Mouse (Mus musculus): ENCODE measurements at regions not wholly inside any gene's neighbourhood (a gene's known extent, or its start where the extent isn't known, plus 50 kb on each side); places are given as distances from the start of the nearest gene placed in this dataset.

DNA sequence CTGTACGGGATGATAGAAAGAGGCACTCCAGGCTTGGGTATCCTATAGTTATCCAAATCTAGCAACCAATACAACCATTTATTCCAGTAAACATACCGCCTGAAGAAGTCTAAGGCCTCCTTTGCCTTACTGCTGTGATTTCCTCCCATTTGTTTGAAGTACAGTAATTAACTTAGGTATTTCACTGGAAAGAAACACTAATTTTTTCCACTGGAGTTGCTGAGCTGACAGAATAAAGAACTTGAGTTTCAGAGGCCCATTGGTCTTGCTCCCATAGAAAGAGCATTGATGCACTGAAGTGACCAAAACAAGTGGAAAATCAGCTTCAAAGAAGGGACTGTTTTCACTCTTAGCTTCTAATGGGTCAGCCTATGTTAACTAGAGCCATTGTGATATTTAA is 1100.8 kb upstream of the Gm7489 start:
- no peak for DNase-seq

DNA sequence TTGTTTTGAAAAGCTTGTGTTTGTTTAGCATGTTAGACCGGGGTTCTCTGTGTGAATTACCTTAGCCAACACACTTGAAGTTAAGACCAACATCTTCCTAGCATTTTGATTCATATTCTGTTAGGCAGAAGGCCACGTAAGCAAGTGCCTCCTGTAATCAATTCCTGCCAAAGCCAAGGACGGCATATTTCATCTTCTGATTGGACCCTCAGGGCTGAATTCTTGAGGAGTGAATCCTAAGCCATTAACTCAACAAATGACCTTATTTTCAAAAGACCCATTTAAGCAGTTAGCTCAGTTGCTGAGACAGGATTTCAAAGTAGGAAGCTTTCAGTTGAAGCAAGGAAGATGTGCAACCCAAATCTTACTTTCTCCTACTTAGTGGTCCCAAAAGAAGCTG is 1099.5 kb upstream of the Gm7489 start:
- DNase-seq: no peak

DNA sequence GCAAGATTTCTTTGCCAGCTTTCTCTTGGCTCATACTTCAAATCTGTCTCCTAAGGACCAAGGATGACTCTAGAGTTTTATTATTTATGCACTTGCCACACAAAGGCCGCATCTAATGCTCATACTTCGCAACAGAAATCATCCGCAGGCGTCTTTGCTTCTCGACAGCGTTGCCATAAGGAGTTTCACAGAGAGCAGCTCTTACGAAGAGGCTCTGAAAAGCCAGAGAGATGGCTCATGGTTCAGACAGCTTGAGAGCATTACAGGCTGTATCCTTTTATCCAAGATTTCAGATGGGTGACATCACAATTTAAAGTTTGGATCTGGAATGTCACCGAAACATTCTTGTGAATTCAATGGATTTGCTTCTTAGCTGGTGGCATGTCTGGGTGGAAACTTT is 1098.7 kb upstream of the Gm7489 start:
- DNase-seq: no peak

DNA sequence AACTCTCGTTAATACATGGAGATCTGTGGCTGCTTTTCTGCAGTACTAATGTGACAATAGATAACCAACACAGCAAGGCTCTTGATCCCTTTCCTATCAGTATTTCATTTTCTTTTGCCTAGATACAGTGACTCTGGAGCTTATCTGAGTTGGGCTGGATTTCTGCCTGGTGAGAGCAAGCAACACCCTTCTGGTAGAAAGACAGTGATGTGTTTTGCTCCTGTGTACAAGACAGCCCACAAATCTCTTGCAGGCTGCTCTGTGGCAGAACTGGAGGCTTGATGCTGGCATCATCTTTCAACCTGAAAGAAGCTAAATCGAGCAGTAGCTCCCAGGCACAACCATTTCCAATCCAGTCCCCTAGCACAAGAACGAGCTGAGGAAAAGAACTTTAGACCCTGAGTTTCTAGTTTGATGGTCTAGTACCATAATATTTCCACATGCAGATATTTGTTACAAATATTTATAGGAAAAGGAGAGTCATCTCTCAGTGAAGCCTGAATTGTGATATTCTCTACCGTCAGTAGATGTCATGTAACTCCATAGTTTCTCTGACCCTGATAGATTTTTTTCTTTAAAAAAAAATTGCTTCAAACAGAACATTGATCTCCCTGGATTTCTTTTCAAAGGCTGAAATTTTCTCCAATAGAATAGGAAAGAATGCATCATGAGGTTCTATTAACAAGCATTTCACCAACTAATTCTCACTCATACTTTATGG is 1079.1 kb upstream of the Gm7489 start:
- no peak for DNase-seq

DNA sequence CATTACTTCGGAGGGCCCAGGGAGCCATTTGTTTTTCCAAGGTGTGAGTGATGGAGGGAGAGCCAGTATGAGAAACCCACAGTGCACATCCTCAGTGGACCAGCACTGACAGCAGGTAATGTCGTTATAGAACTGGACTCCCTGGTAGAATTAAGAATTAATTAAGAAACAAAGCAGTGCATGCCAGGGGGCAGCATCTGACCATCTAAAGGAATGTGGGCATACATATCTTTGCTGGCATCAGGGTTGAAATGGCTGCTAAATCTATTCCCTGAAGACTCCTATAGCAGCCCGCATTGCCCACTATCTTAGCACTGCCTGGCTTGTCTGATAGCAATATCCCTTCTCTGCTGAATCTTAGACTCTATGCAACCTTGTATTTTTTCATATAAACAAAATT is 1076.1 kb upstream of the Gm7489 start:
- peak; percentile 4 for DNase-seq

DNA sequence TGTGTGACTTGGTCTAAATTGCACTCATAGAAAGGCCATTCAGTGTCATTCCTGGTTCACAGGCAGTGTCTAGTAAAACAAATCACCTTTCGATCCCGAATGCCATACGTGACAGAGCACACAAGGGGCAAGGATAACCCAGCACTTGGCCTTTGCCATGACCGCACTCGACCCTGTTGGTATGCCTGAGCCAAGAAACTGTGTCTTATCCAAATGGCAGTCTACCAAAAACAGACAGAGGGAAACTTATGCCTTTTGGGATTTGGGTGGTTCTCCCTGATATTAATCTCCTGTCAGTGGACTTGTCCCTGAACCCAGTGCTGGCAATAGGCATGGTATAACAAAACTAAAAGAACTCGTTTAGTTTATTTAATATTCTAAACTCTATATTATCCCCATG is 1063.9 kb upstream of the Gm7489 start:
- DNase-seq: no peak

DNA sequence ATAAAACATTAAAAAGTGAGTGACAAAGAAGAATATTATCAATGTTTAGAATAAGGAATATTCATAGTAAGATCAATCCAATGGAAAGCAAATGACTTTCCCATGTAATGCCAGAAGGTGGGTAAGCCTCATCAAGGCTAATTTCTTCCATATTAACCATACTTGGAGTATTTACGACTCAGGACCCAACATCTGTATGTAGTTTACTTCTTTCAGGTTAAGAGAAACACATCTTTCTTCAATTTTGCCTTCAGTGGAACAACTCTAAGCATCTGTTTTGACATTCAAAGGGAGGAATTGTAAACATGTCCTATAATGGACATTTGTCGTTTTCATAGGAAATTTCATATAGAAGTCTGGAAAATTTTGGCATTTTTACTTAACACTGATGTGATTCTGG is 1047.8 kb upstream of the Gm7489 start:
- DNase-seq: no peak

DNA sequence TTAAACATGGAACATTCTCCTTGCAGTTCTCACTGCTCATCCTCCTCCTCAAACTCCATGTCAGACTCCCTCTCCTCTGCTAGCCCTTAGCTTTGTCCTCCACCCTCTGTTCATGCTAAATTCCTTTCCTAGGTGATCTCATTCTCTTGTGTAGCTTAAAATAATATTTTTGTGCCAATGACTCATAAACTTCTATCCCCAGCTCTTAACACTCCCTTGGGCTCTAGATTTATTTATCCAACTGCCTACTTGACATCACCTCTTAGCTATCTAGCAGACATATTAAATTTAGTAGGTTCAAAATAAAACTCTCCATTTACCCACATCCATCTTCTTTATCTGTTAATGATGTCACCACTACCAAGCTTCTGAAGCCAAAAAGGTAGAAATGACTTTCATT is 1036.6 kb upstream of the Gm7489 start:
- no peak for DNase-seq

DNA sequence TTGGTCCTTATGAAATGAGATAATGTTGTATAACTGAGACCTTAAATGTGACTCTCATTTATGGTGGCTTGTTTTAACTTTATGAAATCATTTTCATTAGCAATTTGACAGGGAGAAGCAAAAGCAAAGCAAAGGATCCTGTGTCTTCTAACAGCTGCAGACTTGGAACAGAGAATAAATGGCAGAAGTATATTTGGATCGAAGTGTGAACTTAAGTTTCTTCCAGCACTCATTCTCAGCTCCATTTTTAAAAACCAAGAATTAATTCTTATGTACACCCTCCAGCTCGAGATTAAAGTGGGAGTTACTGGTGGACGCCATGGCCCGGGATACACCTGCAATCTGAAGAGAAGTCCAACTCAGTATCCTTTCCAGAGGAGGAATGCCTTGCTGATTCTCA is 1026.0 kb upstream of the Gm7489 start:
- DNase-seq: no peak

DNA sequence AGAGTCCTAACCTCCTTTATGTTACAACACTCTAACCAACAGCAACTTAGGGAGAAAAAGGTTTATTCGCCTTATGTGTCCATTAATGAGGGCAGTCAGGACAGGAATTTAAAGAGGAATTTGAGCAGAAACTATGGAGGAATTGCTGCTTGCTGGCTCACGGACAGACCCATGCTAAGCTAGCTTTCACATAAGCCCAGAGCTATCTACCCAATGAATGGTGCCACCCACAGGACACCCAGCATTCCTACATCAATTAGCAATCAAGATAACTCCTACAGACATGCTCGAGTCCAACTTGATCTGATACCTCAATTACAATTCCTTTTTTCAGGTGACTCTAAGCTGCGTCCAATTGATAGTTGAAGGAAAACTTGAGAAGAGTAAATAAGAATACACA is 1021.2 kb upstream of the Gm7489 start:
- DNase-seq: no peak

DNA sequence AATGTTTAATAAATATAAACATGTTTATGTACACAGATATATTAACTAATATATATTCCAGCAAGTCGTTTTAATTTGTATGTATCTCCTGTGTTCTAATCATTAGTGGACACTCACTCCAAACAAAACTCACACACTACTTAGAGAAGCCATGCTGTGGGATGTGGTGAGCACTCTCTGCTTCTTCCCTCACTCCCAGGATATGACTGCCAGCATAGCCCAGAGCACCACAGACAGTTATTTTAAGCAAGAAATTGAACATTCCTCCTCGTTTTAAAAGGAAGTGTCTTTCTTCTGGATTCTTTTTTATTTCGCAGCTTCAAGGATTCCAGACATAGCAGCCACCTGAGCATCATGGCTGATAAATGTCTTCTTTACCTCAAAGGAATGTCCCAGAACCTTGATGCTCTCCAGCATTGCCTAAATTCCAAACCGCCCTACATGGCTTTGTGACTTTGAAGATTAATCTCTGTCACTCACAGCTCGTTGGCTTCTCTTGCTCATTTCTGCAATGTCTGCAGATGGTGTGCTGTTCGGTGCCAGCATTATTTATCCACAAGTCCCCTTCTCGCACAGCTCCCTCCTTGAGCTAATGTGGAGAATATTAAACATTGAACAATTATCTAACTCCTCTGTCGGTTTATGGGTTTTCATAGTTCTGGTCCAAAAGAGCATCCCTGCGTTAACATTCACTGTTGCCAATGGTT is 992.3 kb upstream of the Gm7489 start:
- no peak for DNase-seq

DNA sequence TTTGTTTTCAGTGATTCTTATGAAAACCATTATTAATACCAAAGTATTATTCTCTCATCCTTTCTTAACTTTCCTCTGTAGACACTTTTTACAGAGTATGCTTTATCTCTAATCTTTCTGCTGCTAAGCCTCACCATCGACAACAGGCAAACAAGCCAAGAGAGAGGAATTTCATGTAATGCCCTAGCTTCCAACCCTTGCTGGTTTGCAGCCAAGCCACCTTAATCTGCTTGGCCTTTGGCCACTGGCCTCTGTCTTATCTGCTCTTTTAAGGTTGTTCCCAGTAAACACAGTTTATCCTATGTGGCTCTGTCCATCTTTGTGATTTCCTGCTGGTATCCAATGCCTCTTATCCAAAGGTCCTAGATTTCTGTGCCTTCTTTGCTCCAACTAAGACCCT is 986.6 kb upstream of the Gm7489 start:
- no peak for DNase-seq

DNA sequence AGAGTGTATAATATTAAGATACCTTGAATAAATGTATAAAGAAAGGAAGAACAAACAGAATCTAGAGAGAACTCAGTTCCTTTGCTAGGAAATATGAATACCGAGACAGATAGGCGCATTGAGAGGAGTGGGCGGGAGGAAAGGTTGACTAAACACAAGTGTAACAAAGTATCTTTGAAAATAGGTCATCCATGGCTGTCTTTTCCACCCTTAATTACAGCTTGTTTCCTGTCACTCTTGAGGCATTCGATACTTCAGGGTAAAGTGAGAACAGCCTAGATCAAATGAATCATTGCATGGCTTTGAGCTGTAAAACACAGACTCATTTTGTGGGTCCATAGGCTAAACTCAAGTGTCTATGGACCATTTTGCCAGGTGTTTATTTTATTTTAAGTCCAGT is 985.3 kb upstream of the Gm7489 start:
- no peak for DNase-seq

DNA sequence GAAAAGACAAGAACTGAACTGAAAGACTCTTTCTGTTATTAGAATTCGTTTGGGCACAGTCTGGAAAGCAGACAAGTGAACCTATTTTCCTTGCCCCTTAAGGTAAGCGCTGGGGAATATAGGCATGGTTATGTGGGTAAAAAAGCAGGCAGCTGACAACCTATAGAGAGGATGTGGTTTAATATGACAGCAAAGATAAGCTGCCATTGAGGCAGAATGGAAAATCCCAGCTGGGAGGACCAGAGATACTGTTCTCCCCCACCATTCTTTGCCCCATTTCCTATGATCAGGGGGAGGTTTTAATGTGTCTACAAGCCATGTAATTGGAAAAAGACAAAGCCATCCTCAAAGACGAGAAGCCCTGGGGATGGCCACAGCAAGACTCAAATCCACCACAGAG is 984.9 kb upstream of the Gm7489 start:
- no peak for DNase-seq

DNA sequence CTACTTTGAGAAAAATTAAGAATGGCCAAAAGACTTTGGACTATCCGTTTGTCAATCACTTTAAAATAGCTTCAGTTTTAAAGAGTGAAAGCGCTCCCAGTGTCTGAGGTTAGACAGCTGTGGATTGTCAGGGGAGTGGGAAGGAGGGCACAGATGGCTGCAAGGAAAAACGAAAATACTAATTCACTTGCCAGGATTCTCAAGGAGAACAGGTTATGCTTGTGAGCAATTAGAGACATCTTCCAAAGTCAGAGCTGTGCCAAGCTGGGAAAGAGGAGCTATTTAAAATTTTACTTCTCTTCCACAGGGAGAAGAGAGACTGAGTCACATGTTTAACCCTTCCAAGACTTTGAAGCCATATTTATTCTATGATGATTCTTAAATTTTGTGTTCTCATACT is 979.5 kb upstream of the Gm7489 start:
- DNase-seq: no peak

DNA sequence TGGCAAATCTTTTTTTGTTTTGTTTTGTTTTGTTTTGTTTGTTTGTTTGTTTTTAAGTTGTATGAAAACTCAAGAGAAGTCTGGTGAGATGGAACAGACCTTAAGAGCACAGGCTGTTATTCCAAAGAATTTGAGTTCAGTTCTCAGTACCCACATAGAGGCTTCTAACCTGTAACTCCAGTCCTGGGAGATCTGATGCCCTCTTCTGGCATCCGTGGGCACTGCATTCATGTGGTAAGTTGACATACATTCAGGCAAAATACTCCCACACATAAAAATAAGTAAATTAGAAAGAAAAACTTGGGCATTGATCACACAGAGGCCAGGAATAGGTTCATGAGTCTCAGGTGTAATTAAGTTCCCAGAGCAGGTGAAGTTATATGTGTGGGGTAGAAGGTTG is 977.5 kb upstream of the Gm7489 start:
- no peak for DNase-seq

DNA sequence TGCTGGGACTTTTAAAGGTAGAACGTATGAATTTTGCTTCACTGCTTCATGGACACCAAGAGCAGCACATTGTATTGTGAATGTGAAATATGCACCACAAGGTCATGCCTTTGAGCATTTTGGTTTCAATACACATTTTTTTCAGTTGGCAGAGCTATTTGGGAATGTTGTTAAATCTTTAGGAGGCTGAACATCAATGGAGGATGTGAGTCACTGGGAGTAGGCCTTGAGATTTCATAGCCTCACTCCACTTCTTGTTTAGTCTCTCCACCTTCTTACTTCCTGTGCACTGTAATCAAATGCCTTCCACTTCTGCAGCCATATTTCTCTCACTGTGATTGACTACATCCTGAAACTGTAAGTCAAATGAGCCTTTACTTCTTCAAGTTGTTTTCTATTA is 962.4 kb upstream of the Gm7489 start:
- DNase-seq: no peak

DNA sequence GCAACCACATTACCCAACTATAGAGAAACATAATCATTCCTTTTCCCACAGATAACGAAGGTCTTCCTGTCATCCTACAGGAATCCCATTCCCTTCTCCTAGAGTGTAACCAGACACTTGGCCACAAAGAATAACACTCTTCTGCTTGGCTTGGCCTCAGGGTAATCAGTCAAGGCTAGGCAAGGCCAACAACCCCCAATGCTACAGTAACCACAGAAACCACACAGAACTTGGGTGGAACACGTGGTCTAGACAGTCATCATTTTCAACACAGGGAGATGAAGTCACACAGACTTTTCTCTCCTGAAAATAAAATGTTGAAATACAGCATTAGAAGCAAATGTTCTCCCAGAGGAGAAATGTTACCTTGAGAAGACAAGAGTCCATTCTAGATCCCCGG is 956.3 kb upstream of the Gm7489 start:
- no peak for DNase-seq

DNA sequence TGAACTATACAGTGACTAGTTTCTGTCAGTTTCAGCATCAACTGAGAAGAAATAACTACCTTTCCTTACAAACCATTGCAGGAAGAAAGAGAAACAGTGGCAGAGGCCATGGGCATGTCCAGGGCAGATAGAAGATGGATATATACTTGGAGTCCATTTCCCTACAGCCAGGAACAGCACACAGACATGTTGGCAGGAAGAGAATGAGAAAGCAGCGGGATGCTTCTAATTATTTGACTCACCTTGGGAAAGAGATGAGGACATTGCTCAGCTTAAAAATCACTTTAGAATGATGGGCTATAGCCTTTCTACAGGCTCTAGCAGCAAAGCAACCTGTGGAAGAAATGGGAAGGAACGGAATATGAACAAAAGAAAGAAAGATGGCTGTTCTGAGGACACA is 947.6 kb upstream of the Gm7489 start:
- no peak for DNase-seq

DNA sequence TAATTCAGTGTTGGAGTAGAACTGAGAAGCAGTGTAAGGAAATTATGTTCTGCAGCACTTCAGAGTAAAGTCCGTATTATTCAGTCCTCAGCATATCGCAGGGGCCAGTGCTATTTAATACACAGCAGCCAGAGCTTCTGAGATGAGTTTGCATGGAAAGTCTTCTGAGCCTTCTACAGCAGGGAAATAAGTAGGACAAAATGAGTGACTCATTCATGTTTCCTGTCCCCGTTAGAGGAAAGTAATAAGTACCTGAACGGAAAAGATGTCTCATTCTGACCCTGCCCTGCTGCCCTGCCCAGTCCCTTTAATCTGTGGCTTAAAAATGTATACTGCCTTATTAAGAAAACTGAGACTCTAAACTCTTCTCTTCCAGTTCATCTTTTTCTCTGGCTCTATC is 940.1 kb upstream of the Gm7489 start:
- DNase-seq: no peak

DNA sequence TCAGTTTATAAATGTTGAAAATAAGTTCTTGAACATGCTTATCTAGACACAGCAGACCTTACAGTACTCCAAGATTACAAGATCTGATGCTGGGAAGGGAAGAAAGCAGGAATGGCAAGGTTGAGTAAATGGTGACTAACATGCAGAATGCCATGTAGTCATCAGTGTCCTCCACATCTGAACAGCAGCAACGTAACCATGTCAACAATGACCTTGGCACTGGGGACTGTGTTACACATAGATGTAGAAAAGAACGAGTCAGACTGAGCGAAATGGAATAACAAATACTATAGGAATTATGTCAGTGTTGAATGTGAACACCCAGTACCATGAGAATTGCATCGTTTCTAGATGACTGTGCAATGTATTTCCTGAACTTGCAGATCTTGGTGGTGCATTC is 936.5 kb upstream of the Gm7489 start:
- no peak for DNase-seq

DNA sequence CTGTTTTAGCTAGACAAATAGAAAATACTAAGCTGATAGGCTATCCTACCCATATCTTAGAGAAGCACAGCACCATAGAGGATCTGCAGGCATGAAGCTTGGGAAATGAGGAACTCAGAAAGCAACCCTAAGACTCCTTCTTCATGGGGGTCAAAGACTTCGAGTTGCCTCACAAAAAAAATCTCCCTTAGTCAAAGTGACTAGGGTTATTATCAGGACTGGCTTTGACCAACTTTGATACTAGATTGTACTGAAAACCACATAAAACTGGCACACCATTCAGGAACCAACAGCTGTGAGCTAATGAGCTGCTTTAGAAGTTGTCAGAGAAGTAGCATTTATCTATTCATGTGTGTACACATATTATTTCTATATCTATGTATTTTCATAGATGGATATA is 931.2 kb upstream of the Gm7489 start:
- no peak for DNase-seq

DNA sequence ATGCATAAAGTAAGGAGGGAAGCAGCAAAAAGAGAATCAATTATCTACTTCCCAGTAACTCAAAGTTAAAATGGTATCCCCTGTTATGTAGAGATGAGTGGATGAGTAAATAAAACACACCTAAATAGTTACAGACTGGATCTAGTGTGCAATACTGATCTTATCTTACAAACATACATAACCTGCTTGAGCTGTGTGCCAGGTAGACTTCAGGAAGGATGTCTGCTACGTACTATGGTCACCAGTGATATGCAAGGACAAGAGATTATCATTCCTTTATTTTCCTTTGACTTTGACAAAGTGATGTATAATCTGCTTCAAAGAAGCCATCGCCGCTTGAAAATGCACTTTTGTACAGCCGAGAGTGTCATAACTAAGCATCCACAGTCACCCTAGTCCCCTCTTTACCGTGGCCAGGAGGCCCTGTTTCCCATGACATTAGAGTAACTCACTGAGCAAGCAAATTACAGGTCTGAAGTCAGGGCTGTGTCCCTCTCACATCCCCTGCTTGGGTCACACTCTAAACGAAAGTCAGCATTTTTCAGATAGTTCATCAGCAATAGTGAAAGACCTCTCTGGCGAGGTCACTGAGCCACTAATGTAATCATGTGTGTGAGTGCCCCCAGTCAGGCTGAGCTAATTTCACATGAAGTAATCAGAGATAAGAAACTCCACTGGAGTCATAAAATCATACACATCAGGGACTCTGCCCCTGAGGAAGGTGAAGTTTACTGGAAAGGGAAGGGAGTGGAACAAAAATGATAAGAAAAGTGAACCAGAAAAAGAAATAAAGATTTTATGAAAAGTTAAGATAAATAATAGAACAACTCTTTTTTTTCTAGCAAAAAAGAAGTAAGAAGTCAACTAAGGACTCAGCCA is 929.8 kb upstream of the Gm7489 start:
- DNase-seq: no peak

DNA sequence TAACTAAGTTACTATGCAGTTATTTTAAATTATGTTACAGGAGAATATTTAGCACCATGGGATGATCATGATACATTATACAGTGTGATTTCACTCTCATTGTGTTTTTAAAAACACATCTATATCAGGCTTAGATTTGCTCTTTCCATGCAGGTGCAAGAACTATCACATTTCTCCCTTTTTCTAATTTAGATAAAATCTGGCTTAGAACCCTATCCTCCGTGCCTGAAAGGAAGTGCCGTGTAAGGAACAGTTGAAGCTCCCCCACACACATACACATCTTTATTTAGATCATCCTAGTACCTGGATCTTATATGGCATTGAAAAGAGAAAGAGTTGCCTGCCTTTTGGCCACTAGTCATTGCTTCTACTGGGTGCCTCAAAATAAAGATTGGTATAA is 925.0 kb upstream of the Gm7489 start:
- DNase-seq: no peak
